Mouse (Mus musculus): ENCODE data around the gene Bak1.

- no peak for TF ChIP-seq CTCF (IDR thresholded peaks at IDR 0.05; ENCODE audit: control insufficient read depth, insufficient read depth, low read length)
- no peak for TF ChIP-seq POLR2A (IDR thresholded peaks at IDR 0.05; ENCODE audit: borderline replicate concordance, control insufficient read depth, low read depth, low read length)
Observed at GRCm38 (mm10) chr17:27032328-27032727, 3.5 kb upstream of the Bak1 start.
